Mouse (Mus musculus): ENCODE measurements at regions not wholly inside any gene's neighbourhood (a gene's known extent, or its start where the extent isn't known, plus 50 kb on each side); places are given as distances from the start of the nearest gene placed in this dataset.
A peak's percentile ranks its signal among the peaks of the same experiment; 100 is the strongest.

DNA sequence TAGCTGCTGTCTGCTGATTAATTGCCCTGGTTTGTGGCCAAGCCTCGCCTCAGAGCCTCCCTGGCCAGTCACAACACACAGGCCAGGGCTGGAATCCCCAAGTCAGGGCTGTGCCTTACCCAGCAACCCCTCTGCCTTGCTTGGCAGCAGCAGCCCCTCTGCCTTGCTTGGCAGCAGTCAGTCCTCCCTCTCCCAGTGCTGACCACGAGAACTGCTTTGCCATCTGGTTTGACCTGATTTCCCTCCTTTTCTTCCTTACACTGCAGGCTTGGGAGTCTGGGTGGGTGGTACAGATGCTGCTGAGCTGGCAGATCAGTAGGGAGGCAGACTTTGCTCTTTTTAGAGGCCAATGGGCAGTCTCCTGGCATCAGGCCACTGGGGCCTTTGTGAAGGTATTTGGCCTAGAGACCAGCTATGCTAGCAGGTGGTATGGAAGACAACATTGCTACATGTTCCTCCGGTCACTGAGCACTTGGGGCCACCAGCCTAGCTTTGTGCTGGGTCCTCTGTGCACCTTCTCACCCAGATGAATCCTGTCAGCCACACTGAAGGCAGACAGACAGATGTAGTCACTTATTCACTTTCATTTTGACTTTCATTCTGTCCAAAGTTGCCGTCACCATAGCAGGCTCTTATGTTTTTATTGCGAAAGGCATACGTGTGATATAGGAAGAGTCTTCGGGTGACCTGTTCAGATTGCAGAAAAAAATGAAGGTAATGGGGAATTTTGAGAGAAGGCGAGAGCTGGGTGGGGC, 64.4 kb upstream of the Cpeb4 start:
- Histone ChIP-seq H3K9ac (ENCODE audit: low read depth, low read length) (peak overlapping the region; percentile 38), H3K9me3 (replicated peaks; ENCODE audit: control insufficient read depth, low read length) (no peaks in the 10 kb centered on the region), H3K4me2 (ENCODE audit: low read depth, low read length) (no peak overlapping the region), H3K36me3 (ENCODE audit: control insufficient read depth, insufficient read depth) (no peaks in the 10 kb centered on the region), H3K4me3 (ENCODE audit: low read depth, low read length) (no peak overlapping the region), H3K27ac (ENCODE audit: low read length) (peak overlapping the region; percentile 69), H3K4me1 (ENCODE audit: control insufficient read depth, low read depth, low read length) (peaks cover 67% of the 10 kb centered on the region), H3K27me3 (ENCODE audit: control insufficient read depth, insufficient read depth, low read depth, low read length) (no peaks in the 10 kb centered on the region)
- ATAC-seq (ENCODE audit: low read depth): no peak
- 70% methylated on average over 8 of the region's 8 CpGs for WGBS (ENCODE audit: insufficient replicate concordance)

DNA sequence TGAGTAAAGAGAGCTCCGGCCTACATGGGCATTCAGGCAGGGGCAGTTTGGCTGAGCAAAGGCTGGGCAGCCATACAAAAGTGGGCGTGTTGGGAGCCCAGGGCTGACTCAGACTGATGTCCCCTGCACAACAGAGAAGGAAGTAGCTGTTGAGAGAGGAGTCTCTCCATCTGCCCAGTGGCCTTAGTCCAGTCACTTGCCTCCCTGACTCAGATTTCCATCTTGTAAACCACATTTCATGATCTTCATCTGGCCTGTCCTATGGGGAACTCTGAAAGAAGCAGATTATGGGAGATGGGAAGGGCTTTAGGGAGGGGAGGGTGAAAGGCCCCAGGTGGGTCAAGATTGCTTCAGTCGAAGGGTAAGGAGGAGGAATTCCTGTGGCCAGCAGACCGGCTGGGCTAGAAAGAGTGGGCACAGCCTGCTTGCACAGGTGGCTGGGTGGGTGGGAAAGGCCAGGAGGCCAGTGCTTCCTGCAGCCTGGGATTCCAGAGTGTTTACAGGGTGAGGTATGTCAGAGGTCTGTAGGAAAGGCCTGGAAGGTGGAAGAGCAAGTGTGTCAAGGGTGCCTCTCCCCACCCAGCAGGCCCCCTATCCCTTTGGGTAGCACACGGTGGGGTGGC, 63.7 kb upstream of the Cpeb4 start:
- Histone ChIP-seq H3K9ac (ENCODE audit: low read depth, low read length) (no peak overlapping the region), H3K36me3 (ENCODE audit: control insufficient read depth, insufficient read depth) (no peaks in the 10 kb centered on the region), H3K4me2 (ENCODE audit: low read depth, low read length) (no peak overlapping the region), H3K27ac (ENCODE audit: low read length) (peak overlapping the region; percentile 69; the same call in 1 of the 2 replicates), H3K27me3 (ENCODE audit: control insufficient read depth, insufficient read depth, low read depth, low read length) (no peaks in the 10 kb centered on the region), H3K4me1 (ENCODE audit: control insufficient read depth, low read depth, low read length) (peaks cover 64% of the 10 kb centered on the region), H3K4me3 (ENCODE audit: low read depth, low read length) (no peak overlapping the region), H3K9me3 (replicated peaks; ENCODE audit: control insufficient read depth, low read length) (no peaks in the 10 kb centered on the region)
- WGBS (ENCODE audit: insufficient replicate concordance): 72% methylated on average over 5 of the region's 5 CpGs
- ATAC-seq (ENCODE audit: low read depth): no peak

DNA sequence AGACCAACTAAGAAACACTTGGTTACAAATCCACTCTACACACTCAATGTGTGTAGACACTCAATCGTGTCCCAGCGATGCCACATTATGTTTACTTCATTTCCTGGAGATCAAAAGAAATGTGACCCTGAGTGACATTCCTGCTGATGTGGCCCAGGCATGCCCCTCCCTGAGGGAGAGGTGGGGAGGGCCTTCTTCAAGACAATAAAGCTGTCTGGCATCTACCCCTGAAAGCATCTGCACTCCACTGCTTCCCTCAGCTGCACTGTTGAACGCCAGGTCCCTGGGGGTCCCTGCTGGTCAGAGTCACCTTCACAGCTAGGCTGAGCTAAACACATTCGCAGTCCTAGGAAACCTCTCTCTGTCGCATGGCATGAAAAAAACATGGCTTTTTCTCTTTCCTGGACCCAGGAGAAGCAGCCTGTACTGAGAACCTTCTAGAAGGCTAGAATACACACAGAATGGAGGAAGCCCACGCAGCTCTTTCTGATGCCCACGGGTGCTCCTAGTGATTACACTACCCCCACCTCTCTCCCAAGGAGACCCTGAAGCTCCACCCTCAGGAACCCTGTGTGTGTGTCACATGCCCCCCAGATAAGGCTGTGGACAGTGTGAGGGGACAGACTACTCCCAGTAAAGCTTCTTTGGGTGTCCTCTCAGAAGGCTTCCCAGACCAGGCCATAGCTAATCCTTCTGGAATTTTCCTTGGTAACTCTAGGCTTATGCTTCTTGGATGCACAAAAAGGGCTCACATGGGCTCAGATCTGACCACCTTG, 61.8 kb upstream of the Cpeb4 start:
- H3K4me1 ChIP-seq (ENCODE audit: control insufficient read depth, low read depth, low read length): peaks cover 53% of the 10 kb centered on the region
- peak overlapping the region; percentile 92 for H3K27ac ChIP-seq (ENCODE audit: low read length)
- 43% methylated on average over 7 of the region's 7 CpGs for WGBS (ENCODE audit: insufficient replicate concordance)
- H3K4me2 ChIP-seq (ENCODE audit: low read depth, low read length): no peak overlapping the region
- ATAC-seq (ENCODE audit: low read depth): no peak
- H3K27me3 ChIP-seq (ENCODE audit: control insufficient read depth, insufficient read depth, low read depth, low read length): no peaks in the 10 kb centered on the region
- H3K9ac ChIP-seq (ENCODE audit: low read depth, low read length): peak overlapping the region; percentile 26; the same call in 1 of the 2 replicates
- no peaks in the 10 kb centered on the region for H3K36me3 ChIP-seq (ENCODE audit: control insufficient read depth, insufficient read depth)
- no peaks in the 10 kb centered on the region for H3K9me3 ChIP-seq (replicated peaks; ENCODE audit: control insufficient read depth, low read length)
- no peak overlapping the region for H3K4me3 ChIP-seq (ENCODE audit: low read depth, low read length)

- WGBS (ENCODE audit: insufficient replicate concordance): 11% methylated on average over 9 of the region's 9 CpGs
- Histone ChIP-seq H3K4me1 (ENCODE audit: control insufficient read depth, low read depth, low read length) (peaks cover 50% of the 10 kb centered on the region), H3K27ac (ENCODE audit: low read length) (peak overlapping the region; percentile 92), H3K4me2 (ENCODE audit: low read depth, low read length) (peak overlapping the region; percentile 38), H3K36me3 (ENCODE audit: control insufficient read depth, insufficient read depth) (no peaks in the 10 kb centered on the region), H3K27me3 (ENCODE audit: control insufficient read depth, insufficient read depth, low read depth, low read length) (no peaks in the 10 kb centered on the region), H3K4me3 (ENCODE audit: low read depth, low read length) (0 out of 2 replicates have a peak overlapping the region, but pooled peaks have one; percentile 4), H3K9ac (ENCODE audit: low read depth, low read length) (peak overlapping the region; percentile 52), H3K9me3 (replicated peaks; ENCODE audit: control insufficient read depth, low read length) (no peaks in the 10 kb centered on the region)
- peak; percentile 95 for ATAC-seq (ENCODE audit: low read depth)
These were observed 59.8 kb upstream of the Cpeb4 start for GRCm38 (mm10) chr11:31812215-31812614.

- ATAC-seq (ENCODE audit: low read depth): no peak
- H3K4me1 ChIP-seq (ENCODE audit: control insufficient read depth, low read depth, low read length): peaks cover 32% of the 10 kb centered on the region
- no peak overlapping the region for H3K4me3 ChIP-seq (ENCODE audit: low read depth, low read length)
- H3K4me2 ChIP-seq (ENCODE audit: low read depth, low read length): no peak overlapping the region
- no peaks in the 10 kb centered on the region for H3K36me3 ChIP-seq (ENCODE audit: control insufficient read depth, insufficient read depth)
- H3K27ac ChIP-seq (ENCODE audit: low read length): no peak overlapping the region
- H3K9me3 ChIP-seq (replicated peaks; ENCODE audit: control insufficient read depth, low read length): no peaks in the 10 kb centered on the region
- H3K27me3 ChIP-seq (ENCODE audit: control insufficient read depth, insufficient read depth, low read depth, low read length): no peaks in the 10 kb centered on the region
- no peak overlapping the region for H3K9ac ChIP-seq (ENCODE audit: low read depth, low read length)
- 46% methylated on average over 4 of the region's 4 CpGs for WGBS (ENCODE audit: insufficient replicate concordance)
These were observed 57.4 kb upstream of the Cpeb4 start for GRCm38 (mm10) chr11:31814616-31815015.

DNA sequence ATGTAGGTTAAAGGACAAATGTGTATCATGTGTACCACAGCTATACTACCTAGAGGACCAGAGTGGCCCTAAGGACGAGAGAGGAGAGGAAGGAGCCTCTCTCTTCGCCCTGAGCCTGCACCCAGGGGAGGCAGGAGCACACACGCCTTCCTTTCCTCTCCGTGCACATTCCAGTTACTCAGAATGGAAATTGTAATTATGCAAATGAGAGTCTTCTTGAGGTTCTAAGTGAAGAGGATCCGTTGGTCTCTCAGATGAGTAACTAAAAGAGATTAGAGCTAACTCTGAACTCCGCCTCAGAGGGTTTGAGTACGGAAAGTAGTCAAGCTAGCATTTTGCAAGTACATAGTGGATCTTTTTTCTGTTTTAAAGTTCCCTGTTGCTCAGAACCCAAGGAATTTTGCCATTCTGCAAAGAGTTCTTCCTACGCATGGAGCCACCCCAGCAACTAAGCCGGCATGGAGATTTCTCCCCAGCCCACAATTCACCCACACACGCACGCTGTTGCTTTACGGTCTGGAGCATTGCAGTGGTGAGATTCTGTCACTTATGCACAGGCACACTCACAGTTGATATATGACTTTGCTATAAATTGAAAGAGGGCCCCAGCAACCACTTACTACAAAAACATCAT, 56.0 kb upstream of the Cpeb4 start:
- Histone ChIP-seq H3K4me2 (ENCODE audit: low read depth, low read length) (no peak overlapping the region), H3K4me3 (ENCODE audit: low read depth, low read length) (no peak overlapping the region), H3K9me3 (replicated peaks; ENCODE audit: control insufficient read depth, low read length) (no peaks in the 10 kb centered on the region), H3K4me1 (ENCODE audit: control insufficient read depth, low read depth, low read length) (peaks cover 23% of the 10 kb centered on the region), H3K27me3 (ENCODE audit: control insufficient read depth, insufficient read depth, low read depth, low read length) (no peaks in the 10 kb centered on the region), H3K27ac (ENCODE audit: low read length) (no peak overlapping the region), H3K9ac (ENCODE audit: low read depth, low read length) (no peak overlapping the region), H3K36me3 (ENCODE audit: control insufficient read depth, insufficient read depth) (no peaks in the 10 kb centered on the region)
- no peak for ATAC-seq (ENCODE audit: low read depth)
- WGBS (ENCODE audit: insufficient replicate concordance): 80% methylated on average over 12 of the region's 12 CpGs

- 72% methylated on average over 7 of the region's 7 CpGs for WGBS (ENCODE audit: insufficient replicate concordance)
- Histone ChIP-seq H3K27me3 (ENCODE audit: control insufficient read depth, insufficient read depth, low read depth, low read length) (no peaks in the 10 kb centered on the region), H3K4me1 (ENCODE audit: control insufficient read depth, low read depth, low read length) (peaks cover 23% of the 10 kb centered on the region)
These were observed 54.0 kb upstream of the Cpeb4 start for GRCm38 (mm10) chr11:31818032-31818431.

GRCm38 (mm10) chr11:31819964-31820363, 52.0 kb upstream of the Cpeb4 start:
- H3K4me1 ChIP-seq (ENCODE audit: control insufficient read depth, low read depth, low read length): peaks cover 35% of the 10 kb centered on the region
- no peaks in the 10 kb centered on the region for H3K9me3 ChIP-seq (replicated peaks; ENCODE audit: control insufficient read depth, low read length)
- H3K27ac ChIP-seq (ENCODE audit: low read length): no peak overlapping the region
- WGBS (ENCODE audit: insufficient replicate concordance): 54% methylated on average over 4 of the region's 4 CpGs
- H3K9ac ChIP-seq (ENCODE audit: low read depth, low read length): no peak overlapping the region
- no peak overlapping the region for H3K4me3 ChIP-seq (ENCODE audit: low read depth, low read length)
- ATAC-seq (ENCODE audit: low read depth): no peak
- H3K27me3 ChIP-seq (ENCODE audit: control insufficient read depth, insufficient read depth, low read depth, low read length): no peaks in the 10 kb centered on the region
- no peaks in the 10 kb centered on the region for H3K36me3 ChIP-seq (ENCODE audit: control insufficient read depth, insufficient read depth)
- H3K4me2 ChIP-seq (ENCODE audit: low read depth, low read length): no peak overlapping the region

More at GRCm38 (mm10) chr11:31818032-31818431, 54.0 kb upstream of the Cpeb4 start:
- Histone ChIP-seq H3K4me3 (ENCODE audit: low read depth, low read length) (no peak overlapping the region), H3K27ac (ENCODE audit: low read length) (no peak overlapping the region), H3K4me2 (ENCODE audit: low read depth, low read length) (no peak overlapping the region), H3K36me3 (ENCODE audit: control insufficient read depth, insufficient read depth) (no peaks in the 10 kb centered on the region), H3K9me3 (replicated peaks; ENCODE audit: control insufficient read depth, low read length) (no peaks in the 10 kb centered on the region), H3K9ac (ENCODE audit: low read depth, low read length) (no peak overlapping the region)
- no peak for ATAC-seq (ENCODE audit: low read depth)

Data from liver, embryonic 16.5 days (tissue).